Mouse (Mus musculus) brain, embryonic 14.5 days (tissue): ENCODE results near the gene Eif5b.

Experiments used
- CTCF ChIP-seq: fragments of 200-500 bp; IDR thresholded peaks from 2 replicates; pipeline ENCODE4 v1.5.1; 2012; ENCODE audit warnings: inconsistent platforms, mild to moderate bottlenecking, moderate library complexity, borderline replicate concordance; ENCODE audit not compliant: insufficient read depth, insufficient read length; ENCODE audit errors: extremely low read depth
- POLR2A ChIP-seq: fragments of 200-500 bp; IDR thresholded peaks from 2 replicates; pipeline ENCODE4 v1.6.1; 2012; ENCODE audit warnings: mild to moderate bottlenecking, inconsistent platforms, borderline replicate concordance; ENCODE audit not compliant: poor library complexity, insufficient read depth, insufficient read length, severe bottlenecking; ENCODE audit errors: extremely low read depth

DNA sequence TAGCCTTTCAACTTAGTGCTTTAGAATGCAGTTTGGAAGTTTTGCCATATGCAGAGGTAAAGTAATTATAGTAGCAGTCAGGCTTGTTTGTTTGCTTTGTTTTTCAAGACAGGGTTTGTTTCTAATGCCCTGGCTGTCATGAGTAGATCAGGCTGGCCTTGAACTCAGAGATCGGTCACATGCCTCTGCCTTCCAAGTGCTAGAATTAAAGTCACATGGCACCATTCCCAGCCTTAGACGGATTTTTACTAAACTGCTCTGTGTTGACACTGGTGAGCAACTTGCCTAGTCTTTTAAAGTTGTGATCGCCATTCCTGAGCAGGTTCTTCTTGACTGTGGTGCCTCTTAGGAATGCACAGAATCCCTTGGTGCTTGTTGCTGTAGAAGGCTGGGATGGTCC, 8.9 kb downstream of the Eif5b start:
- TF ChIP-seq POLR2A = no peak
- TF ChIP-seq CTCF = no peak
